Mouse (Mus musculus) G1E (cell line): ENCODE measurements at regions not wholly inside any gene's neighbourhood (a gene's known extent, or its start where the extent isn't known, plus 50 kb on each side); places are given as distances from the start of the nearest gene placed in this dataset.

Source experiments
- ATAC-seq: 2 replicates; pipeline ENCODE4 v1.8.0; 2016; ENCODE audit warnings: mild to moderate bottlenecking; ENCODE audit not compliant: insufficient number of reproducible peaks, poor library complexity, low FRiP score, severe bottlenecking; ENCODE audit errors: extremely low read depth
- DNase-seq: peaks from one replicate; pipeline ENCODE4 v3.0.0; 2012; ENCODE audit warnings: low spot score
- H3K27me3 ChIP-seq: 2 replicates; pipeline ENCODE4 v1.6.1; 2012; ENCODE audit warnings: mild to moderate bottlenecking, low read length, inconsistent platforms; ENCODE audit not compliant: insufficient read depth
- H3K36me3 ChIP-seq: replicated peaks from 2 replicates; pipeline ENCODE3; 2012; ENCODE audit warnings: mild to moderate bottlenecking, inconsistent platforms
- H3K4me1 ChIP-seq: 2 replicates; pipeline ENCODE4 v1.6.1; 2012; ENCODE audit warnings: low read depth, low read length, inconsistent platforms, mixed read lengths; ENCODE audit not compliant: insufficient read depth
- H3K4me3 ChIP-seq: 2 replicates; pipeline ENCODE4 v1.5.1; 2012; ENCODE audit warnings: low read depth, mild to moderate bottlenecking, inconsistent platforms, low read length, moderate library complexity, mixed read lengths
- H3K9me3 ChIP-seq: replicated peaks from 2 replicates; pipeline ENCODE4 v1.6.1; 2012; ENCODE audit warnings: inconsistent platforms
- CTCF ChIP-seq: IDR thresholded peaks from 2 replicates; pipeline ENCODE4 v1.5.1; 2012; ENCODE audit warnings: low read depth, low read length, inconsistent platforms, mixed read lengths
- GATA1 ChIP-seq: IDR thresholded peaks from 2 replicates; pipeline ENCODE4 v1.6.1; 2012; ENCODE audit warnings: borderline replicate concordance, low read length, inconsistent platforms, mixed read lengths
- GATA2 ChIP-seq: IDR thresholded peaks from 2 replicates; pipeline ENCODE4 v1.6.1; 2012; ENCODE audit warnings: low read depth, low read length, inconsistent platforms, borderline replicate concordance
- POLR2AphosphoS5 ChIP-seq: IDR thresholded peaks from 2 replicates; pipeline ENCODE4 v1.6.1; 2012; ENCODE audit warnings: low read depth, low read length, inconsistent platforms; ENCODE audit not compliant: insufficient replicate concordance
- TAL1 ChIP-seq: conservative IDR thresholded peaks from 2 replicates; pipeline ENCODE4 v1.6.1; 2012; ENCODE audit warnings: low read depth, low read length, inconsistent platforms, mixed read lengths

GRCm38 (mm10) chr2:148290326-148290725 is 104.8 kb upstream of the Sstr4 start:
- DNase-seq (no peak), ATAC-seq (no peak)
- Histone ChIP-seq H3K36me3 (no peaks in the 10 kb centered on the region), H3K9me3 (peaks cover 15% of the 10 kb centered on the region), H3K4me1 (no peaks in the 10 kb centered on the region), H3K4me3 (no peak overlapping the region), H3K27me3 (no peaks in the 10 kb centered on the region)
- TF ChIP-seq GATA1 (no peak), POLR2AphosphoS5 (no peak), GATA2 (no peak), TAL1 (no peak), CTCF (no peak)

DNA sequence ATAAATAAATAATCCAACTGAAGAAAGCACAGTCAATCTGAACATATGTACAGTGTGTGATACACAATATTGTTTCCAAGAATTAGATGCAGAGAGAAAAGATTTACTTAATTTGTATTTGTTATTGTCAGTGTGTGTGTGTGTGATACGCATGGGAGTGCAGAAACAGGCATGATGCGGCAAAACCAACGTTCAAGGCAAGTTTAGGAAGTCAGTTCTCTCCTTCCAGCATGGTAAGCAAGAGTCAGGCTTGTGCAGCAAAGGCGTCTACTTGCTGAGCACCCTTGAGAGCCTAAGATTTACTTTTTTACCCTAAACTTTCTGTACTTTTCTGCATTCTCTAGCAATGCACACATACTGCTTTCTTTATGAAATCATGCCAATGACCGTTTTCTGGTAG is 102.7 kb upstream of the Sstr4 start:
- H3K36me3 ChIP-seq = no peaks in the 10 kb centered on the region
- DNase-seq = no peak
- no peaks in the 10 kb centered on the region for H3K4me1 ChIP-seq
- H3K4me3 ChIP-seq = no peak overlapping the region
- no peaks in the 10 kb centered on the region for H3K27me3 ChIP-seq
- TF ChIP-seq GATA1 = no peak
- no peak for TF ChIP-seq POLR2AphosphoS5
- no peak for TF ChIP-seq CTCF
- H3K9me3 ChIP-seq = peaks cover 11% of the 10 kb centered on the region
- ATAC-seq = no peak

DNA sequence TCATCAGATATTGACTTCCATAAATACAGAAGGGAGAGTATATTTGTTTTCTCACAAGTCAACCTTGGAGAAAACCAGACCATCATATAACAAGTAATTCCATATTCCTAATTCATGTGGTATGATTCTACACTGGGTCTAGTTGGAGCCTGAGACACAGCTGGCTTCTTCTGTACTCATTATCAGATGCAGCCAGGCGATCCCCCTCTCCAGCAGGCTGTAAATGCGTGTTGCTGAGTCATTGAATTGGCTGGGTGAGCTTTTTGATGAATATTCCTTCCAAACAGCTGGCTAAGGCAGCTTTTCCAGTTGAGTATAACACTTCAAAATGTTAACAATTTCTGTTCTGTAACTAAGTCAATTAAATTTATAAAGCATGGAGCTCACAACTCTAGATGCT is 102.2 kb upstream of the Sstr4 start:
- Histone ChIP-seq H3K4me3 (no peak overlapping the region), H3K27me3 (no peaks in the 10 kb centered on the region), H3K4me1 (no peaks in the 10 kb centered on the region), H3K9me3 (peaks cover 11% of the 10 kb centered on the region), H3K36me3 (no peaks in the 10 kb centered on the region)
- DNase-seq (no peak), ATAC-seq (no peak)
- no peak for TF ChIP-seq POLR2AphosphoS5
- no peak for TF ChIP-seq GATA2
- no peak for TF ChIP-seq TAL1
- TF ChIP-seq GATA1 = no peak
- no peak for TF ChIP-seq CTCF

- Histone ChIP-seq H3K9me3 (peaks cover 14% of the 10 kb centered on the region; the same call in 1 of the 2 replicates), H3K4me1 (no peaks in the 10 kb centered on the region), H3K4me3 (no peak overlapping the region), H3K27me3 (no peaks in the 10 kb centered on the region), H3K36me3 (no peaks in the 10 kb centered on the region)
- no peak for TF ChIP-seq GATA1
- no peak for TF ChIP-seq POLR2AphosphoS5
- no peak for TF ChIP-seq TAL1
- TF ChIP-seq GATA2 = no peak
- TF ChIP-seq CTCF = no peak
- no peak for ATAC-seq
- DNase-seq = no peak
Measured at GRCm38 (mm10) chr2:148300879-148301278, 94.3 kb upstream of the Sstr4 start.

GRCm38 (mm10) chr2:148312255-148312654 is 82.9 kb upstream of the Sstr4 start:
- Histone ChIP-seq H3K9me3 (peaks cover 27% of the 10 kb centered on the region), H3K36me3 (no peaks in the 10 kb centered on the region), H3K4me1 (no peaks in the 10 kb centered on the region), H3K27me3 (no peaks in the 10 kb centered on the region), H3K4me3 (no peak overlapping the region)
- TF ChIP-seq POLR2AphosphoS5 = no peak
- TF ChIP-seq GATA2 = no peak
- no peak for TF ChIP-seq GATA1
- no peak for TF ChIP-seq TAL1
- TF ChIP-seq CTCF = no peak
- ATAC-seq (no peak), DNase-seq (no peak)

DNA sequence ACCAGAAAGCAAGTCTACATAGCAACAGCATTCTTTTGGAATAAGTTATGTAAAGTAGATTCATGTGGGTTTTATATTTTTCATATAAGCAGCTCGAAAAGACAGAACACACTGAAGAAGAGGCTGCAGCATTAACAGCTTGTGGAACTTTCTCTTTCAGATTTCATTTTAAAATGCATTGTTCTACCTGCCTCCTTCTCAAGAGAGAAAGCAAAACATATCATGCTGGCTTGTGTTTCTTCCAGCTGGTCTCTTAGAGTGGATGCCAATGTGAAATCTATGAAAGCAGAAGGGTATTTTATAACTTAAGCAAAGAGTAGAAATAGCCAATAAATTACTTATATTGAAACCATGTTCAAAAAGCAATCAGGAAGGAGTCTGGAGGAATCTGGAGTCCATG is 74.2 kb upstream of the Sstr4 start:
- TF ChIP-seq POLR2AphosphoS5 = no peak
- TF ChIP-seq GATA2 = no peak
- no peak for TF ChIP-seq GATA1
- no peak for TF ChIP-seq CTCF
- TF ChIP-seq TAL1 = no peak
- no peaks in the 10 kb centered on the region for H3K27me3 ChIP-seq
- DNase-seq = no peak

DNA sequence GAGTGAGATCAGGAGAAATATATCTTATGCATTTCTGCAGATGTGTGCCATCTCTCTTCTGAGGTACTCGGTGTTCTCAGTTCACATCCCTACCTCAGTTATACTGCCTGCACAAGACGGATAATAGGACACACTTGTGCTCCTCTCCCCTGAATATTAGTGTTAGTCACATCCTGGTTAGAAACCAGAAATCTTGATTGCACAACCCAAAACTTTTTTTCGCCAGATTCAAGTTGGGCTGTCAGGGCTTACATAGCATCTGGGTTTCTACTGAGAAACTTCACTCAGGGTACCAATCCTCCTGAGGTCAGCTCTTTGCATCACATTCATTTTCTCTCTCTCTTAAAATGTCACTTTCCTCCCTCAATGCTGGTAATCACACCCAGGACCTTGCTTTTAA is 69.8 kb upstream of the Sstr4 start:
- no peak for TF ChIP-seq GATA1
- TF ChIP-seq GATA2 = no peak
- no peak for TF ChIP-seq CTCF
- no peak for TF ChIP-seq POLR2AphosphoS5
- TF ChIP-seq TAL1 = no peak
- no peak overlapping the region for H3K4me3 ChIP-seq
- no peak for ATAC-seq
- H3K27me3 ChIP-seq = no peaks in the 10 kb centered on the region
- peaks cover 20% of the 10 kb centered on the region for H3K9me3 ChIP-seq
- H3K4me1 ChIP-seq = no peaks in the 10 kb centered on the region
- H3K36me3 ChIP-seq = no peaks in the 10 kb centered on the region
- DNase-seq = no peak

More for the DNA sequence above, 74.2 kb upstream of the Sstr4 start:
- no peak overlapping the region for H3K4me3 ChIP-seq
- H3K9me3 ChIP-seq = peaks cover 16% of the 10 kb centered on the region
- ATAC-seq = no peak
- H3K4me1 ChIP-seq = no peaks in the 10 kb centered on the region
- no peaks in the 10 kb centered on the region for H3K36me3 ChIP-seq
